Mouse (Mus musculus) lung, postnatal 25 days (tissue): Measurements from ENCODE around the gene Rbfox3.

Experiments
- DNase-seq: peaks from one replicate; pipeline ENCODE4 v3.0.0; 2022; ENCODE audit warnings: low spot score

The Rbfox3 gene

GRCm38 (mm10) chr11:118905656-118906055, 5.7 kb downstream of the Rbfox3 start:
- DNase-seq: no peak

- DNase-seq: no peak
Observed at GRCm38 (mm10) chr11:118904253-118904652, 7.1 kb downstream of the Rbfox3 start.

- DNase-seq: no peak
Observed at GRCm38 (mm10) chr11:118899771-118900545, 11.4 kb downstream of the Rbfox3 start.

- DNase-seq: no peak
Observed at GRCm38 (mm10) chr11:118898643-118899042, 12.8 kb downstream of the Rbfox3 start.

DNA sequence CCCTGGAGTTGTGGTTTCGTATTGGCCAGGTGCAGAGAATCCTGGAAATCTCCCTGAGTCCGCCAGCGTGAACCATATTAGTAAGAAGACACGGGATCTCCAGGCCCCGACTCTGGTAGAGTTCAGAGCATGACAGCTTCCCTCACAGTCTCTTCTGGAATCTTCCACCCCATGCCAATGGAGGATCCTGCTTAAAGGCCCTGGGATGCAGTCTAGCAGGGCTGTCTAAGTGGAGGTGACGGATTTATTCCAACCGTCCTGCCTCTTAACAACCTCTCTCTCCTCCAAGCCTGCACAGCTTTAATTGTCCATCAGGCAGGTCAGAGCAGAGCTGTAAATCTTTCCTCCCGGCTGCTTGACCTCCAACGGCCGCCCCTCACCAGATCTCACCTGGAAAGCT, 13.2 kb downstream of the Rbfox3 start:
- no peak for DNase-seq

- DNase-seq: no peak
Observed at GRCm38 (mm10) chr11:118897114-118897841, 14.1 kb downstream of the Rbfox3 start.

- no peak for DNase-seq
Observed at GRCm38 (mm10) chr11:118896032-118896675, 15.2 kb downstream of the Rbfox3 start.

- DNase-seq: no peak
Observed at GRCm38 (mm10) chr11:118894835-118895234, 16.6 kb downstream of the Rbfox3 start.

GRCm38 (mm10) chr11:118894196-118894595, 17.2 kb downstream of the Rbfox3 start:
- no peak for DNase-seq

DNA sequence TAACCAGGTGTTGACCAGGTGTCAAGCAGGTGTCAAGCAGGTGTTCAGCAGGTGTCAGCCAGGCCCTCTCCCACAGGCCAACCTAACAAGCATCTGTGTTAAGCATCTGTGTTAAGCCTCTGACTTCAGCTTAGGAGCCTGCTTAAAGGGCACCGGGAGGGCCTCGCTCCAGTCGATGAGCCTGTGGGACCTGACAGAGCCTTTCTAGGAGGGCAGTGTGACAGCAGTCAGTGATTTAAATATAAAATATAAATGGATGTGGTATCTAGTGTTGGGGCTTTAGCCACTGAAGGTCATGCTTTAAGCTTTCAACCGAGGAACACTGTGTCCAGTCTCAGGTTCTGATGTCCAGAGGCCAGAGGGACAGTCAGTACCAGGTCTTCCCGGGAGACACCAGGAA, 18.5 kb downstream of the Rbfox3 start:
- DNase-seq: no peak

DNA sequence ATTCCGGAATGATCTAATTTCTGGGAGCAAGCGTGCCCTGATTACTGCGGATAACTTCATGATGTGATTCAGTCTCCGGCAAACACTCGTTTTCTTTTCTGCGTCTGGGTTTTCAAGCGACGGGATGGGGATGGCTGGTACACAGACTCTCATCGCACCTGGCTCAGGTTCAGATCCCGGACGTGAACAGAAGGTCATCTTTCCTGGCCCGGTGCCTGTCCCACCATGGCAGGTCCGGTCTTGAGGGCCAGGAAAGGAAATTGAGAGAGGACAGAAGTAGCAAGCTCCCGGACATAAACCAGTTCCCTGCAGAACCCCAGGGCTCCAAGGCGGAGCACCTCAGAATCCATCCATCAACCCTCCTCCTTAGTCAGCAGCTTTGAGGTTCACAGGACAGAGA, 19.9 kb downstream of the Rbfox3 start:
- DNase-seq: no peak

DNA sequence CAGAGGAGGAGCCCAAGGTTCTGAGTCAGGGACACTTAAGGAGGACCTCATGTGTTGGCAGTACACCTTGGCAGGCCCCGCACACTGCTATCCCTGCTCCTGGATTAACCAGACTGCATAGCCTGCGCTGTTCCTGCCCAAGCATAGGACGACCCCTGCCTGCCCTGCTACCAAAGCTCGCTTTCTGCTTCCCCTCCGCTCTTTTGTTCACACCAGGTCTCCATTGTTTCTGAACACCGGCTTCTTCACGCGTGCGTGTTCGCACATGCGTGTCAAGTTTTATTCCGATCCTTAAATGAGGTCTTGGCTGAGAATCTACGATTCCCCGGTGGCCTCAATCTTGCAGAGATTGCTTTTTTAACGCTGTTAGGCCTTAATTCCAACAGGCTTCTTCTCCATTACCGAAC, 20.4 kb downstream of the Rbfox3 start:
- no peak for DNase-seq

DNA sequence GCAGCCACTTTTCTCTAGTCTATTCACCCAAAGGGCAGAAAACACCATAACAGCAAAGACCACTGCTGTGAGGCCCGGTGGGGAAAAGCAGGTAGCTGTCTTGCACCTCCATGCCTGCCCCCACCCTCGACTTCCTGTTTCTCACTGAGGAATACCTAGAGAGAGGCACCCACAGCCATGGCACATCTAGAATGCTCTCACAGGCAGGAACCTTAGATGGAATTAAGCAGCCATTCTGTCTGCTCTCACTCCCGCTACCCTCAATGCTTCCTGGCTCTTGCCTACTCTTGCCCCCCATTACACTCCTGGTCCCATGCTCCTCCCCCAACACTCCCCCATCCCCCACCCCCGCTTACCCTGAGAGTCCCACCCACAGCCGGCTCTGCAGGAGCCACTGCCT, 20.9 kb downstream of the Rbfox3 start:
- DNase-seq: no peak

DNA sequence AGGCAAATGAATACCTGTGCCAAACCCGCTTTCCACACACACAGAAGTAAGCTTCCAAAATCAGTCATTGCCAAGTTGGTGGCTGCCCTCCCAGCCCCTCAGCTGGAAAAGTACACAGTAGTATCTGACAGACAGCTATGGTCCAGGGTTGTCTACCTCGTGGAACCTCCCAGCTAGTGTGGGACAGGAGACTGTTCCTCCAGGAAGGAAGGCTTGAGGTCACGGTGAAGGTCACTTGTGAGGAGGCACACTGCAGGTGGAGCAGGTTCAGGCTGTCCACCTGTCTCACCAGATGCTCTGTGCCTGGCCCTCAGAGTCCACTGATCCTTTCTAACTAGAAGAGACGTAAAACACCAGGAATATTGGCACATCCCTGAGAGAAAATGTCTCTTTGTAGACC, 21.9 kb downstream of the Rbfox3 start:
- DNase-seq: no peak

DNA sequence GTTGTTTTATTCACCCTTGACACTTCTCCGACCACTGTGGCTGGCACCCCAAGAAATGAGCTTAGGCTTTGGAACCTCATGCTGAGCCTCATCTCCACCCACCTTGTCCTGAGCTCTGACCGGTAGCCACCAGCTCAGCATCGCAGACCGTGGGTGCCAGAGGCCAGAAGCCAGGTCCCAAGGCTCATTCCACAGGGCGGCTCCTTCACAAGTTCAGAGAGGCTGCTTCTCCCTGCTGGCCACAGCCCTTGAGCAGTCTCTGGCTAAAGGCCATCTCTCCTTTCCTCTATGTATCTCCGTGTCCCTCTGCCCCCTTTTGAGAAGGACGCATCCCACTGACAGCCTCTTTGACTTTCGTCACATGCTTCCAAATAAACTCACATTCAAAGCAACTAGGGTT, 23.0 kb downstream of the Rbfox3 start:
- no peak for DNase-seq

DNA sequence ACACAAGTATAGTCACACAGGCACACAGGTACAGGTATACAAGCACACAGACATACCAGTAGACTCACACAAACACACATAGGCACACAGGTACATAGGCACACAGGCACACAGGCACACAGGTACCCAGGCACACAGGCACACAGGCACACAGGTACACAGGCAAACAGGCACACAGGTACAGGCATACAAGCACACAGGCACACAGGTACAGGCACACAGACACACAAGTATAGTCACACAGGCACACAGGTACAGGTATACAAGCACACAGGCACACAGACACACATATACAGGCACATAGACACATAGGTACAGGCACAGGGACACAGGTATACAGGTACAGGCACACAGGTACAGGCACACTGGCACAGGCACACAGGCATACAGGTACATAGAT, 24.2 kb downstream of the Rbfox3 start:
- no peak for DNase-seq

DNA sequence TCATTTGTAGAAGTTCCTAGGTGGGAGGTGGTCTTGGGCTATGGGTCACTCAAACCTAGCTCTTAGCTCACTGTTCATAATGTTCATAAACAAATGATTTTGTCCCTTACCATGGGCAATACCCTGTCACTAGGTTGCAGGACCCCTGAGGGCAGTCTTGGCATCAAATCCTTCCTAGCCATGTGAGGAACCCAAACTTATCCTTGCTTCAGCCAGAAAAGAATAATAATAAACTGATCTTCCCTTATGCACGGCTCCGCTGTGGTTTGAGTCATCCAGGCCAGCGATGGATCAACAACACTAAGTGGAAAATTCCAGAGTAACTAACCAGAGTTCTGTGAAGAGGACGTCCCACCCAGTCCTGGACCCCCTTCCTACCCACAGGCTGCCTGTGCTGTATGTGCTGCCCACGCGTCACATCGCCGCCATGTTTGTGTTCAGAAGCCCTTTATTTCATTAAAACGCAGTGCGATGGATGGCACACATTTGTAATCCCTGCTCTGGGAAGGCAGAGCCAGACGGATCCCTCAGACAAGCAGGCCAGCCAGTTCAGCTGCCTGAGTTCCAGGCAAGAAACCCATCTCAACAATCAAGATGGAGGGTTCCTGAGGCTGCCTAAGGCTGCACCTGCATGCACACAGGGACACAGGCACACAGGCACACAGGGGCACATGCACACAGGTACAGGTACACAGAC, 25.0 kb downstream of the Rbfox3 start:
- DNase-seq: no peak

DNA sequence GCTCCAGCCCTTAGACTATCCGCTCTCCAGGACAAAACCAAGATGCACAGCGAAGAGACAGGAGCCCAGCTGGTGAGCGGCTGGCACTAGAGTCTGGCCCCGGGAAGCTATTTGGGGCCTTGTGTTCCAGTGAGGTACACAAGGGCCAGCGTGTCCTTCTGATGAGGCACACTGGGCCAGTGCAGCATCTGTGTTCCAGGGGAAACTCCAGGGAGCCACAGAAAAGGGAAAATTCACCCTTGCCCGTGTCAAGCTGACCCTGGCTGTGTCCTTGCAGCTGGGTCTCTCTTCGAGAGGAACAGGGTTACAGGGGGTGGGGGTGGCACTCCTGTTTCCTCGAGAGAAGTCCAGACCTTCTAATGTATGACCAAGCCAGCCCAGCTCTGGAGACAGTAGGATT, 25.8 kb downstream of the Rbfox3 start:
- DNase-seq: no peak

GRCm38 (mm10) chr11:118885135-118885534, 26.3 kb downstream of the Rbfox3 start:
- no peak for DNase-seq

GRCm38 (mm10) chr11:118883143-118883542, 28.3 kb downstream of the Rbfox3 start:
- DNase-seq: no peak

GRCm38 (mm10) chr11:118881786-118882495, 29.5 kb downstream of the Rbfox3 start:
- DNase-seq: no peak
